Mouse (Mus musculus): ENCODE measurements around the gene Pnp.
"Not testable (repeated sequence)": the region's sequence is repeated elsewhere in the genome, so short reads cannot be mapped to it uniquely, and the experiment has no call there.

Gene Pnp

GRCm38 (mm10) chr14:50930377-50930753 is 517 bp upstream of the Pnp start:
- CTCF ChIA-PET = no interaction called here

DNA sequence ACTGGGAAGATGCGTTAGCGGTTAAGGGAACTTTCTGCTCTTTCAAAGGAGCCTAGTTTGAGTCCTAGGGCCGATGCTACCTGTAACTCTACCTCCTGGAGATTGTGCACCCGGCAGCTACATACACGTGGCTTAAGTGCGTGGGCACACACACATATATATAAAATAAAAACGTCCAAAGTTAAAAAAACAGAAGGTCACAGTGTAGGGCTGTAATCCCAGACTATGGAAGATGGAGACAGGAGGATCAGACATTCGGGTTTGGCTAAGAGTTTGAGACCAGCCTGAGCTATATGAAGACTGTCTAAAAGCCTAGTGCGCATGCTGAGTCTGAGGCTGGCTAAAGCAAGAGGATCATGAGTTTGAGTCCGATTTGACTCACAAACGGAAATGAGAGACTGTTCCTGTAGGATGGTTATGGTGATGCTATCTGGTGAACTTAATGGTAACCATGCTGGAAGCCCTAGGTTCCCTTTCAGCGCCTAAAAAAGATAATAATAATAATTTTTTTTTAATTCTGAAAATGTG is 675 bp downstream of the Pnp start:
- CTCF ChIA-PET = no interaction called here

GRCm38 (mm10) chr14:50936649-50937048 is 5.8 kb downstream of the Pnp start:
- CTCF ChIA-PET = no interaction called here

DNA sequence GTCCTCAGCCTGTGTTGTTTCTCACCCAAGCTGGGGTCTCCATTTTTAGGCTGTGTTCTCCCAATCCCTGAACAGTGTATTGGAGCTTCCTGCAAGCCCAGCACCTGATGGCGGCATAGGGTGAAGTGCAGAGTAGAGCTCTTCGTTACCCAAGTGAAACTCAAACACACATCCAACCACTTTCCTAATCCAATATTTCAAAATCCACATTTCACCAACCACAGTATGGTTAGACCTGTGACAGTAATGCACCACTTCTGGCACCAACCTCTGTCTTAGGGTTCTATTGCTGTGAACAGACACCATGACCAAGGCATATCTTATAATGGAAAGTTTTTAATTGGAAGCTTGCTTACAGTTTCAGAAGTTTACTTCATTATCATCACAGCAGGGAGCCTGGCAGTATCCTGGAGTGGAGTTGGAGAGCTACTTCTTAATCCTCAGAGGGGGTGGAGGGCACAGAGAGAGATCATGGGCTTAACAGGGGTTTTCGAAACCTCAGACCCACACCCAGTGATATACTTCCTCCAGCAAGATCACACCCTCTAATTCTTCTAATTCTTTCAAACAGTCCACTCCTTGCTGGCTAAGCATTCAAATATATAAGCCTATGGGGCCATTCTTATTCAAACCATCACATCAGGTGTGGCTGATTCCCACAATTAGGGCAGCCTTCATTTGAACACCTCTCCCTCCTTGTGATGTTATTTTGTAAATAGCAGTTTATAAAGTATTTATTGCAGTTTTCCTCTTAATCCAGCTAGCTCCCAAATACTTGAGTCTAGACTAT is 7.4 kb downstream of the Pnp start:
- CTCF ChIA-PET = no interaction called here

- CTCF ChIA-PET = no interaction called here
These were observed 8.1 kb downstream of the Pnp start for GRCm38 (mm10) chr14:50938940-50939339.

DNA sequence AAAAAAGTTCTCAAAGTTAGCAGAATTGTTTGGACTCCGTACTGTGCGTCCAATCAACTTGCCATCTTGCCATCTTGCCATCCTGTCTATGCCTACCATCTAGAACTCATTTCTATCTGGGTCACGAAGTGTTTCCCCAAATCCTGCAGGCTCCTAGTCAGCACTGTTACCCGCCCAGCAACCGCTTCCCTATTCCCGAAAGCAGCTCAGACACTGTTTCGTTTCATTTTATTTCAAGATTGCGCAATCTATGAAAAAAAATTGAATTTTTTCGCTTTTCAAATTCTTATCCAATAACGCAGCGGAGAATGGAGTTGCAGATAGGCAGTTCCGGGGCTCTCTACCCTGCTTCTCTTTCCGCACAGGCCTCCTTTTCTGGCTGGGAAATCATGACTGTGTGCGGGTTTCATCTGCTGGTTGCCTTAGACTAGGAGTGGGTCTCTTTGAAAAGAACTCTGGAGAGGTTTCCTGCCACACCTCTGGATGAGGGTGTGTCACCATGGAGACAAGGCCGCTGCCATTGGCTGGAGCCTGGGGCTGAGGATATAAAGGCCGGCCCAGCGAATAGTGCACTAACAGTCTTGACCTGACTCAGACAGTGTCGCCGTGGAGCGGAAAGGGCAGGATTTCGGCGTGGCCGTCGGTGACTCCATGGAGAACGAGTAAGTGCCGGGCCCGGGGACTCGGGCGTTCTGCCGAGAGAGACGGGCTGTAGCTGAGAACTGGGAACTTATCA is 13.2 kb downstream of the Pnp start, which contains the start of gene Gm49342:
Gm49342 (plus strand) TSS at position 586 of the 736 bp plus-strand sequence.
- CTCF ChIA-PET = no interaction called here

- CTCF ChIA-PET = not testable (repeated sequence)
These were observed 13.8 kb downstream of the Pnp start for GRCm38 (mm10) chr14:50944668-50945033.

GRCm38 (mm10) chr14:50945081-50945480 is 14.2 kb downstream of the Pnp start:
- CTCF ChIA-PET = interaction anchor here (0.6 kb wide), 1 partner anchor 121 kb away, joined by 4 read pairs; no protein-coding TSS in a partner anchor

DNA sequence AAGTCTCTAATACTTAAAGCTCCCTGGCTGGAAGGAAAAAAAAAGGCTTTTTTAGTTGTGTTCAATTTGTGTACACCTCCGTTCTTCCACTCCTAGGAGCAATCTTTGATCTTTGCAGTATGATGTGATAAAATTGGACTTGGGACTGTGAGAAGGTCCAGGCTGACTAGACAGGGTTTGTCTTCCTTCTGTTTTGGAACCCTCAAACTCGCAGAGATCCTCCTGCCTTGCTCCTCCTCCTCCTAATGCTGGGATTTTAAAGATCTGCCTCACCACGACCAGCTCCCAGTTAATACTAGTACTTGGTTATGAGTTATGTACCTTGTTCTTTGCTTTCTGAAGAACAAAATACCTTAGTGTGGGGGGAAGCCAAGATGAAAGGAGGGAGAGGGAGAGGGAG is 14.6 kb downstream of the Pnp start:
- CTCF ChIA-PET = interaction anchor here (0.6 kb wide), 1 partner anchor 120 kb away, joined by 4 read pairs; no protein-coding TSS in a partner anchor

GRCm38 (mm10) chr14:50955487-50955886 is 24.6 kb downstream of the Pnp start:
- CTCF ChIA-PET = no interaction called here

- CTCF ChIA-PET = not testable (repeated sequence)
These were observed 25.1 kb downstream of the Pnp start, which contains the start of gene Pnp2 for GRCm38 (mm10) chr14:50955942-50956508. TSS of gene Pnp2 (plus strand) at chr14:50955992.

DNA sequence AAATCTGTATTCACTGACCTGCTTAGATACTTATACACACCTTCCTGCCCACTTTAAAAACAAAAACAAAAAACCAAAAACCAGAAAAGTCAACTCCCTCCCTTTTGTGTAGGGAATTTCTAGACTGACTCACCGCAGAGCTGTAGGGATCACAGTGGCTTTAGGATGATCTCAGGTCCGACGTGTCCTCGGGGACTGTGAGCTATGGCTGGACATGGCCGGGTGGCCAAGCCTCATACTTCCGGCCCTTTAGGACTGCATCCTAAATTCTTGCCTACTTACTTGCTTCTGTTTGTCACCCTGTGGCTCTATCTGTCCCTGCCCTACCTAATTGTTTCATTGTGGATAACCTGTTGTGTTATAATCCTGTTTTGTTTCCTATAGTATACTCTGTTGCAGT is 25.8 kb downstream of the Pnp start:
- CTCF ChIA-PET = not testable (repeated sequence)

GRCm38 (mm10) chr14:50957146-50957545 is 26.3 kb downstream of the Pnp start:
- CTCF ChIA-PET = not testable (repeated sequence)

GRCm38 (mm10) chr14:50958289-50958995 is 27.6 kb downstream of the Pnp start:
- CTCF ChIA-PET = not testable (repeated sequence)

DNA sequence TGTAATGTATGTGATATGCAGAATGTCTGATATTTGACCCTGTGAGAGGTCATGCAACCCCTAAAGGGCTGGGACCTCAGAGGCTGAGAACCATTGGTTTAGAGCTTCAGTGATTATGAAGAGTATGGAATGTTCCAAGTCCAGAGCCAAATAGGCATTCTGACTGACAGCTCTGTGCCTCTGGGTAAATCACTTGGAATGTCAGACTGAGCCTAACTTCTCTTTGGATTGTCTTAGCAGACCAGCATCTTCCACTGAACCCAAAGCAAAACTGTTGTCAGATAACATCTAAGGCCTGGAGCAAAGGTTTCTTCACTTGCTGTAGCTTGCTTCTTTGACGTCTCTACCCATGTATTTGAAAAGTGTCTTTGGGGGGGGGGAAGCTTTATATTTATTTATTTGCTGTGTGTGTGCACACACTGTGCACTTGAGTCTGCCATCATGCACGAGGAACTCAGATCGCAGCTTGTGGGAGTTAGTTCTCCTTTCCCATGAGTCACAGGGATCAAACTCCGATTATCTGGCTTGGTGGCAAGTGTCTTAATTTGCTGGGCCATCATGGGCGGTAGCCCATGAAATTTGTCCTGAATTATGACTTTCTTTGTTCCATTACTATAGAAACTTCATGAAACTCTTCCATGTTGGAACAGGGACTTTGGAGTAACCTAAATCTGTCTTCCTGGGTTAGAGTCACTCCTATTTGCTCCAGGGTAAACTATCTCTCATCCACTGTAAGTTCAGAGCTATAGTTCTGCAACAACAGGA is 37.5 kb downstream of the Pnp start:
- CTCF ChIA-PET = interaction anchor here (0.6 to 1.0 kb wide), 2 partner anchors 12 to 1029 kb away, joined by 9 to 27 read pairs; no protein-coding TSS in a partner anchor

- CTCF ChIA-PET = interaction anchor here (0.6 to 1.0 kb wide), 2 partner anchors 11 to 1028 kb away, joined by 9 to 27 read pairs; no protein-coding TSS in a partner anchor
These were observed 38.2 kb downstream of the Pnp start for GRCm38 (mm10) chr14:50969041-50969440.

- CTCF ChIA-PET = interaction anchor here (0.6 kb wide), 1 partner anchor 1027 kb away, joined by 27 read pairs; no protein-coding TSS in a partner anchor
These were observed 39.0 kb downstream of the Pnp start for GRCm38 (mm10) chr14:50969558-50970544.

- CTCF ChIA-PET = no interaction called here
These were observed 39.9 kb downstream of the Pnp start for GRCm38 (mm10) chr14:50970822-50971221.

GRCm38 (mm10) chr14:50973054-50973453 is 42.2 kb downstream of the Pnp start:
- CTCF ChIA-PET = not testable (repeated sequence)

DNA sequence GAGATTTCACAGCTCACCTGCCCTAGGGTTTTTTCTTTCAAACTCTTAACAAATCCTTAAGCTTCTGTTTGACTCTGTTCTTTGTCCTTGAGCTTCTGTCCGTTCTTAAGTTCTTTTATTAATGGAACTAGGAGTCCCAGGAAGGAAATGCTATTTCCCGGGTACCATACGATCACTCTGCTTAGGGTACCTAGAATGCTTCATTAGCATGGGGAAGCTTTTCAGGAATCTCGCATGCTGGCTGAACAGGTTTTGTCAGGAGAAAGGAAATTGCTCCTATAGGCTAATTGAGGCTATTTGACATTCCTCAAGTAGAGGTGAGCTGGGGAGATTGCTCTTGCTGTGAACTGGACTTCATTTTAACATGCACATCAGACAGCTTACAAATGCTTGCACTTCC is 42.8 kb downstream of the Pnp start:
- CTCF ChIA-PET = no interaction called here
